Mouse (Mus musculus) gastrocnemius, postnatal 14 days (tissue): ENCODE measurements around the gene Slc7a15. TPM values are rescaled to one million over a fixed set of nuclear protein-coding genes. Genes with fewer than 3 reads are reported as not detected.

ENCODE experiments used
- DNase-seq: peaks from one replicate; pipeline ENCODE4 v3.0.0; 2021; ENCODE audit warnings: mixed read lengths
- intact Hi-C: fragments of 180-260 bp; cut with DNase I; formaldehyde crosslinking; loops from one replicate; pipeline ENCODE4 v1.15.1; 2025; ENCODE audit warnings: low total_unique reads
- total RNA-seq, 2 experiments: library from RNA; stranded (reverse); gene quantifications; 2 replicates each; pipeline ENCODE4 v1.2.3; 2021

Slc7a15 gene
- total RNA-seq, 2 experiments from 2014 or later: not detected

GRCm38 (mm10) chr12:8519431-8520160, 79.3 kb downstream of the Slc7a15 start:
- peak; percentile 21 for DNase-seq
- intact Hi-C loops: no loop called here

GRCm38 (mm10) chr12:8511037-8511882, 87.6 kb downstream of the Slc7a15 start:
- intact Hi-C loops: no loop called here

DNA sequence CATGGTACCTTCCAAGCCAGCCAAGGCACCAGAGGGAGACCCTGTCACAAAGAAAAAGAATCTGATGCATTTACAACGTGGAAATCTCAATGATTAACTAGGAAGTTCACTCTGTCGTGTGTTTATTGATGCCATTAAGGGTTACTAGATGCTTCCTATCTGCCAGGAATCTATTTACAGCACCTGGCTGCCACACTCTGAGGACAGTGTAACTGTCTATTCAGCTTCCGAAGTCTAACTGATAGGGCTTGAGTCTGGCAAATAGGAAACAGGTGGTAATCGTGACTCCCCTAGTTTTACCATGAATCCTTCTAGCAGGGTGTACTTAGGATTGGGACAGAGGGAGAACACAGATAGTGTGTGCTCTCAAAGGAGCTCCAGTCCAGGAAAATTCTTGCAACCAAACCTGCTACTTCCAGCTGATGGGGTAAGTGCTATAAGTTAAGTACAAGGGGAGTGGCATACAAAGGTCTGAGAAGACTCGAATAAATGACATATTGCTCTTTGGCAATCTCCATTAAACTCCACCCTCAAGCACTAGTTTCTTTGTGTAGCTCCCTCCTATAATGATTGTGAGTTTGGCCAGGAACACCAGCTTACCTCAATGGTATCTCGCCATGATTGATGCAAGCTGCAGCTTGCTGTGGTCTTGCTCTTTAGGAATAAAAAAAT, 88.4 kb downstream of the Slc7a15 start:
- intact Hi-C loops: no loop called here
- DNase-seq: no peak

More at GRCm38 (mm10) chr12:8511037-8511882, 87.6 kb downstream of the Slc7a15 start:
- no peak for DNase-seq

GRCm38 (mm10) chr12:8509693-8510092, 89.2 kb downstream of the Slc7a15 start:
- no peak for DNase-seq
- intact Hi-C loops: no loop called here

- intact Hi-C loops: no loop called here
Measured at GRCm38 (mm10) chr12:8506954-8507707, 91.7 kb downstream of the Slc7a15 start.

DNA sequence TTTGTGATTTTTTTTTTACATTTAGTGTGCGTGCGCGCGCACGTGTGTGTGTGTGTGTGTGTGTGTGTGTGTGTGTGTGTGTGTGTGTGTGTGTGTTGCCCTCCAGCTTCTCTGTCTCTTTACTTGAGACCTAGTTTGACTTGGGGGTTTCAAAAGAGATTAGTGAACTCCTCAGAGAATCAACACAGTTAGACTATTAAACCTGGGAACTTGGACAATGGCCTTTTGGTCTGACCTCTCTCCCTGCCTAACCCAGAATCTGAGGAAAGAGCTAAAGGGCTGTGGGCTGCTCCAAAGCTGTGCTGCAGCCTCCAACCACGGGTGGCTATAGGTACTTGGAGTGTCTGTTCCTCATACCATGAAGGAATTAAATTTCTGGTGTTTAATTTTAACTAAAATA, 94.7 kb downstream of the Slc7a15 start:
- DNase-seq: no peak
- intact Hi-C loops: no loop called here

More at GRCm38 (mm10) chr12:8506954-8507707, 91.7 kb downstream of the Slc7a15 start:
- DNase-seq: no peak

DNA sequence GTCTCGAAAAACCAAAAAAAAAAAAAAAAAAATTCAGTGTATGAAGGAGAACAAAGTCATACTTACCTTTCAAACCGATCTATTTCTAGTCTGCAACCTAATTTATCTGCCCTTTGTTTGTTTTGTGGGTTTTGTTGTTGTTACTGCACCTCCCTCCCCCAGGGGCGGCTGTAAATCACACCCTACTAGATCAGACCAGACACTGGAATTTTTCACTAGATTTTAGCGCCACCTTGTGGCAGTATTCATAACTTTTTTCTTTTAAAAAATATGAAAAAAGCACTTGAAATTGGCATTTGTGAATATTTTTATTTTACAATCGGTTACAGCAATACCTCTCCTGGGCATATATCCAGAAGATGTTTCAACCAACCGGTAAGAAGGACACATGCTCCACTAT, 96.3 kb downstream of the Slc7a15 start:
- intact Hi-C loops: no loop called here
- DNase-seq: peak; percentile 49

GRCm38 (mm10) chr12:8501571-8502305, 97.1 kb downstream of the Slc7a15 start:
- DNase-seq: no peak
- intact Hi-C loops: loop anchor here (2.0 kb wide), 1 partner anchor 173 kb away; no protein-coding TSS in a partner anchor

DNA sequence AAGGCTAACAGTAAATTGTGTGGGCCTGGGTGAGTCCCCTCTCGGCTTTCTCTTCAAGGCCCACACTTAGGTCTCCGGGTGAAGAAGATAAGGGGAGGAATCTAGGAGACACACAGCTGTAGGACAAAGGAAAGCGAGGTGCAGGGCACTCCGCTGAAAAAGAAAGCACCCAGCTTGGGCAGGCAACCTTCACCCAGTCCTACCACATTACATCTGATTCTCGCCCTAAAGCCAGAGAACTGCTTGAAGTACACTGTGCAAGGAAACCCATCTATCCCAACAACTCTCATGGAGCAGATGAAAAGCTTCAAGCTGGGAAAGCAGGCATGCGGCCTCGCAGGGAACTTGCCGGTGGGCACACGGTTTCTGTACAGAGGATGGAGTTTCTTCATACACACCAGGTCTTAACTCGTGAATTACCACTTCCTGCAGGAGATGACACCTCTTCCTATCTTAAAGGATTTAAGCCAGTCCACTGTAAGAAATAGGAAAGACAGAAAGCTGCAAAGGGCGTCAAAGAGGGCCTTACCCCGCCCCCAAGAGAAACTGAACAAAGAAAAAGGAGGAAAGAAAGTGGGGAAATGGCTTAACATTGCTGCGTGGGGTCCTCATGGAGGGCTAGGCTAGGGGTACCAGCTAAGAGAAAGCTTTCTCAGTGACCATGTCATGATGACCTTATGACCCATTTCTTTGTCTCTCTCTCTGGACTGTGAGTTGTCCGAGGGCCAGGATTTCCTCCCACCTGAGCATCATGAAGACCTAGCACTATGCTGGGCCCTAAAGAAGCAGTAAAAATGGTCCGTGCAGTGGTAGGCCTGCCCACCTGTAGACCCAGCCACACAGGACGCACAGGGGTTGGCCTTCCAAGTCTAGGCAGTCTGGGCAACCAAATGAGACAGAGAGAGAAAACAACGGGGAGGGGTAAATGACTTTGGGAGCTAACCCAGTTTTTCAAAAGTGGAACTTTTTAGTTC, 98.0 kb downstream of the Slc7a15 start:
- DNase-seq: no peak

DNA sequence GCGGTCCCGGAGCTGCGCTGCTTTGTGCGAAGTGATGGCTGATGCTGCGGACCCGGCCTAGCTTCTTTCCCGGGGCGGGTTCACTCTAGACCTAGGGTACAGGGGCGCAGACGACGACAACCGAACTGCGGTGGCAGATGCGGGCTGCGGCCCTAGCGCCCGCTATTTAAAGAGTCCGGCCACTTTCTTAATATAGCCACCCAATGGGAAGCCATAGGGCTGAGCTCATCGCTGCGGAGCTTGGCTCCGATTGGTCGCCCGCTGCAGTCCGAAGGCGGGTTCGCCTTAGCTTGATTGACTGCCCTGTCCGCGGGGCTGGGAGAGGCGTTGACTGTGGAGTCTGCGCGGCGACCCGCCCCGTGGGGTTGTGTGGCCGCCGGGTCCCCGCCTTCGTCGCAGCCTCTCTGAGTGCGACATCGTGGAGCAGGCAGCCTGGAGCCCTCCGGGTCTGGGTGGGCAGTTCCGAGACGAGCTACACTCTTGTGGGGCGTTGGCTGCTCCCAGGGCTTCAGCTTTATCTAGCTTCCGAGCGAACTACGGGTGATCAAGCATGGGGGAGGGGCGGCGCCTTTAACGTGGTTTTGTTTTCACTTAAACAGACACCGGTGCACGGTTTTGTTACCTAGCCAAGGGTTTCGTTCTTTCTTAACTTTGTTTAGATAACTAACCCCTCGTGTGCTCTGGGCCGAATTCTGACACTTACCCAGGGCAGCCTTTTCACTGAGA, 98.8 kb downstream of the Slc7a15 start, which contains the start of gene Rhob:
TSS of gene Rhob (minus strand) at position 139 of the 726 bp plus-strand sequence.
- peak; percentile 96 for DNase-seq
- intact Hi-C loops: loop anchor here (2.0 kb wide), 1 partner anchor 171 kb away; no protein-coding TSS in a partner anchor

More for the DNA sequence above, 98.0 kb downstream of the Slc7a15 start:
- intact Hi-C loops: loop anchor here (2.0 kb wide), 1 partner anchor 172 kb away; no protein-coding TSS in a partner anchor

DNA sequence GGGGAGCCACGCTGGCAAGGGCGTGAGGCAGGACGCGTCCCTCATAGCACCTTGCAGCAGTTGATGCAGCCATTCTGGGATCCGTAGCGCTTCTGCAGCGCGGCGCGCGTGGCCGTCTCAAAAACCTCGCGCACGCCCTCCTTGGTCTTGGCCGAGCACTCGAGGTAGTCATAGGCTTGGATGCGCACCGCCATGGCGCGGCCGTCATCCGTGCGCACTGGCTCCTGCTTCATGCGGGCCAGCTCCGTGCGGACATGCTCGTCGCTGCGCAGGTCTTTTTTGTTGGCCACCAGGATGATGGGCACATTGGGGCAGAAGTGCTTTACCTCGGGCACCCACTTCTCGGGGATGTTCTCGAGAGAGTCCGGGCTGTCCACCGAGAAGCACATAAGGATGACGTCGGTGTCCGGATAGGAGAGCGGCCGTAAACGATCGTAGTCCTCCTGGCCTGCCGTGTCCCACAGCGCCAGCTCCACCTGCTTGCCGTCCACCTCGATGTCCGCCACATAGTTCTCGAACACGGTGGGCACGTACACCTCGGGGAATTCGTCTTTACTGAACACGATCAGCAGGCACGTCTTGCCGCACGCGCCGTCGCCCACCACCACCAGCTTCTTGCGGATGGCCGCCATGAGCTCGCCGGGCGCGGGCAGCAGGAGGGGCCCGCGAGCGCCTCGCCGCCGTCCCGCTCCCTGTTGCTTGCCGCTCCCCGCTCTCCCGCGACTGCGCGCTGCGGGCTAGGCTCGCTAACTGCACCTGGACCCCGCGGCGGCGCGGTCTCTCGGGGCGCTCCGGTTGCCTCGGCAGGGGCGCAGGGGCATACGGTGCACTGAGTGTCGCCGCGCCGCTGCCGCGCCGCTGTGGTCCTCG, 99.6 kb downstream of the Slc7a15 start:
- peak; percentile 69 for DNase-seq
- intact Hi-C loops: no loop called here

- DNase-seq: peak; percentile 44
- intact Hi-C loops: no loop called here
Measured at GRCm38 (mm10) chr12:8498591-8499000, 100.3 kb downstream of the Slc7a15 start.

DNA sequence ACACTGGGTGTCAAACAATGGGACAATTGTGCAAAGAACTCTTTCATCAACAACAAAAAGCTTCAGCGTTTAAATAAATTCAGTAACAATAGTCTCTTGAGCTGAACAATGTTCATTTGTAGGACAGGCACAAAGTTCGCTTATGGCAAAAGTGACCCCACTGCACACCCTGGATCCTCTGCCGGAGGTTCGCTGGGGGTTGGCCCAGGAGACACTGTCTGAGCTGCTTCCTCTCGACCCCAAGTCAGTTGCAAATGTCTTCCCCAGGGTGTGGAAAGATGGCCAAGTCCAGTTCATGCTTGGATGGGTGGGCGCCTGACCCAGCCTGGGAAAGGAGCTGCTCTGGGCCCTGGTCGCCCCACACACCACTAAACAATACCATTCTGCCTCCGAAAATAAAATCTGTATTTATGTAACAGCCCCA, 100.7 kb downstream of the Slc7a15 start:
- intact Hi-C loops: no loop called here
- peak; percentile 18 for DNase-seq

GRCm38 (mm10) chr12:8497314-8497706, 101.6 kb downstream of the Slc7a15 start:
- no peak for DNase-seq
- intact Hi-C loops: no loop called here

DNA sequence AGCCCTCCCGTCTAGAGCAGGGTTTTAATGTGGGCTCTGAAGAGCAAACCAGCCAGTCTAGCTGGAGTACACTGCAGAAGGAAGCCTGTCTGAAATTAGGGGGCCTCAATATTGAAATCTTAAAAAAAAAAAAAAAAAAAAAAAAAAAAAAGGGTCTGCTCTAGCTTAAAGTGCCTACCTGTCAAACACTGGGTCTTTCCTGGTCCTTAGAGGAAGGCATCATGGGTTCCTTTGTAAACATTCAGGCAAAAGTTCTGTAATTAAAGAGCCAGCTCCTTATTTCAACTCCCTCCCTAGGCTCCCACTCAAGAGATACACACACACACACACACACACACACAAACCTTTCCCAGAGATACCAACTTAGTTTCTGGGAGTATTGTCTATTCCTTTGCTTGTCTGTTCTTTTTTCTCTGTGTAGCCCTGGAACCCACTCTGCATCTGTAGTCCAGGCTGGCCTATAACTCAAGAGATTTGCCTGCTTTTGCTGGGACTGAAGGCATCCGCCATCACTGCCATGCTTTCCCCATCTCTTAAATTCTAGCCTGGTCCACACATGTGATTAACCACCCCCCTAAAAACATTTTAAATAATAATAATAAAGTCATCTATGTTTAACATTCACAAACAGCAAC, 102.1 kb downstream of the Slc7a15 start:
- intact Hi-C loops: no loop called here
- DNase-seq: no peak
